Mouse (Mus musculus) kidney, embryonic 14.5 days (tissue): ENCODE measurements at regions not wholly inside any gene's neighbourhood (a gene's known extent, or its start where the extent isn't known, plus 50 kb on each side); places are given as distances from the start of the nearest gene placed in this dataset.
"Not testable (repeated sequence)": the region's sequence is repeated elsewhere in the genome, so short reads cannot be mapped to it uniquely, and the experiment has no call there.

Source experiments
- ATAC-seq: fragments of 200-750 bp; cut with Nextera tagmentation; 2 replicates; pipeline ENCODE4 v1.8.0; 2017; ENCODE audit warnings: moderate number of reproducible peaks, mild to moderate bottlenecking, moderate TSS enrichment, moderate library complexity; ENCODE audit not compliant: low FRiP score, low TSS enrichment
- H3K27ac ChIP-seq: fragments of 300-500 bp; sonication (generic); 2 replicates; pipeline ENCODE4 v1.5.1; 2014; ENCODE audit warnings: low read depth, mild to moderate bottlenecking, low read length, moderate library complexity, mixed read lengths
- H3K27me3 ChIP-seq: fragments of 300-500 bp; sonication (generic); 2 replicates; pipeline ENCODE4 v1.6.1; 2014; ENCODE audit warnings: mild to moderate bottlenecking, low read length; ENCODE audit not compliant: control insufficient read depth, insufficient read depth
- H3K36me3 ChIP-seq: fragments of 300-500 bp; sonication (generic); 2 replicates; pipeline ENCODE4 v1.6.1; 2014; ENCODE audit warnings: low read length, mixed read lengths; ENCODE audit not compliant: control insufficient read depth, insufficient read depth
- H3K4me1 ChIP-seq: fragments of 300-500 bp; sonication (generic); 2 replicates; pipeline ENCODE4 v1.6.1; 2014; ENCODE audit warnings: low read length, mixed read lengths; ENCODE audit not compliant: control insufficient read depth, insufficient read depth
- H3K4me2 ChIP-seq: fragments of 300-500 bp; sonication (generic); replicated peaks from 2 replicates; pipeline ENCODE4 v1.6.1; 2014; ENCODE audit warnings: low read depth, mild to moderate bottlenecking, low read length
- H3K4me3 ChIP-seq: fragments of 300-500 bp; sonication (generic); 2 replicates; pipeline ENCODE4 v1.5.1; 2014; ENCODE audit warnings: mild to moderate bottlenecking, low read length
- H3K9ac ChIP-seq: fragments of 300-500 bp; sonication (generic); 2 replicates; pipeline ENCODE4 v1.6.1; 2014; ENCODE audit warnings: low read depth, mild to moderate bottlenecking, low read length, moderate library complexity
- H3K9me3 ChIP-seq: fragments of 300-500 bp; sonication (generic); 2 replicates; pipeline ENCODE4 v1.6.1; 2016; ENCODE audit warnings: low read length; ENCODE audit not compliant: control insufficient read depth
- WGBS: fragments of 180-500 bp; shearing (Covaris S2); extraction: QIAGEN DNeasy Blood & Tissue Kit; methylation state at CpG from one replicate; pipeline ENCODE4 v1.1.7; 2014; 5-methylcytosine and 5-hydroxymethylcytosine counted together

GRCm38 (mm10) chr16:54894661-54895060 is 403.1 kb downstream of the Zpld1 start:
- Histone ChIP-seq H3K4me2 (no peak overlapping the region), H3K27ac (no peak overlapping the region), H3K9me3 (no peaks in the 10 kb centered on the region), H3K4me1 (no peaks in the 10 kb centered on the region), H3K4me3 (no peak overlapping the region), H3K27me3 (no peaks in the 10 kb centered on the region), H3K36me3 (no peaks in the 10 kb centered on the region), H3K9ac (no peak overlapping the region)
- 92% methylated on average over 5 of the region's 5 CpGs for WGBS
- no peak for ATAC-seq

GRCm38 (mm10) chr16:54857369-54857768 is 440.4 kb downstream of the Zpld1 start:
- no peak for ATAC-seq
- Histone ChIP-seq H3K9me3 (no peaks in the 10 kb centered on the region), H3K36me3 (no peaks in the 10 kb centered on the region), H3K4me1 (no peaks in the 10 kb centered on the region), H3K4me3 (no peak overlapping the region), H3K4me2 (no peak overlapping the region), H3K9ac (no peak overlapping the region), H3K27me3 (no peaks in the 10 kb centered on the region), H3K27ac (no peak overlapping the region)

GRCm38 (mm10) chr16:54842996-54843395 is 454.8 kb downstream of the Zpld1 start:
- H3K4me1 ChIP-seq, ATAC-seq, H3K4me3 ChIP-seq, H3K27ac ChIP-seq, H3K4me2 ChIP-seq, H3K9ac ChIP-seq, H3K27me3 ChIP-seq, H3K9me3 ChIP-seq, H3K36me3 ChIP-seq: not testable (repeated sequence)
- WGBS, result 96% methylated on average over 3 of the region's 4 CpGs
